Mouse (Mus musculus): ENCODE measurements around the gene Ubn2.
A peak's percentile ranks its signal among the peaks of the same experiment; 100 is the strongest.
"Not testable (repeated sequence)": the region's sequence is repeated elsewhere in the genome, so short reads cannot be mapped to it uniquely, and the experiment has no call there.

The Ubn2 gene

DNA sequence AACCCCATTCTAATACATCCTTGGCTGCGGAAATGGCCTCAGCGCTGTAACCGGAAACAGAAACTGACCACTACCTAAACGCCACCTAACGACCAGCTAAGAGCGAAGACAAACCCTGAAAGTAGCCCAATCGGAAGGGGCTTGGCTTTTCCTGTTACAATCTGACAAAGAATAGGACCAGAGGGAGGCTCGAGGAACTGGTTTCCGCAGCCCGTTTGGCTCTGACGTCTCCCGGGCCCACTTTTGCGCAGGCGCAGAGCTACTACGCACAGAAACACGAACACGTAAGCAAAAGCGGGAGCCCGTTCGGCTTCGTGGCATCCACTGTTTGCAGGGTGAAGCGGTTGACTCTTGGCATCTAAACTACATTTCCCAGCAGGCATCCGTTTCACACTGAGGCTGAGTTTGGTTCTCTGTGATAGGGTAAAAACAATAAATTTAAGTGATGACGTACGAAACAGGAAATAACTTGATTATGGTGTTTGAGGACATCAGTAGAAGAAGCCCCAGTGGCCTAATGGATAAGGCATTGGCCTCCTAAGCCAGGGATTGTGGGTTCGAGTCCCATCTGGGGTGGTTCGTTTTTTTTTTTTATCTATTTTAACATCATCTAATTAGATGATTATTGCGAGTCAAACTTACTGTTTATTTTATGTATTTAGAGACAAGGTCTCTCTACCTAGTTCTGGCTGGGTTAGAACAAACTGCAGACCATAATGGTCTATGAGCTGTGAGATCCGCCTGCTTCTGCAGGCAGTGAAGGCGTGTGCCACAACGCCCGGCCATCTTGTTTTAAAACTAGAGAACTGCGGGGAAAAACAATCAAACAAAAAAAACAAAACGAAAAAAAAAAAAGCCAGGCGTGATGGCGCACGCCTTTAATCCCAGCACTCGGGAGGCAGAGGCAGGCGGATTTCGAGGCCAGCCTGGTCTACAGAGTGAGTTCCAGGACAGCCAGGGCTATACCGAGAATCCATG is 100.0 kb downstream of the Ubn2 start, which contains the start of gene Fmc1:
TSS of gene Fmc1 (plus strand) at position 75 of the 978 bp plus-strand sequence.
- peak; percentile 98 for DNase-seq (ENCODE audit: low read depth, low spot score)

DNA sequence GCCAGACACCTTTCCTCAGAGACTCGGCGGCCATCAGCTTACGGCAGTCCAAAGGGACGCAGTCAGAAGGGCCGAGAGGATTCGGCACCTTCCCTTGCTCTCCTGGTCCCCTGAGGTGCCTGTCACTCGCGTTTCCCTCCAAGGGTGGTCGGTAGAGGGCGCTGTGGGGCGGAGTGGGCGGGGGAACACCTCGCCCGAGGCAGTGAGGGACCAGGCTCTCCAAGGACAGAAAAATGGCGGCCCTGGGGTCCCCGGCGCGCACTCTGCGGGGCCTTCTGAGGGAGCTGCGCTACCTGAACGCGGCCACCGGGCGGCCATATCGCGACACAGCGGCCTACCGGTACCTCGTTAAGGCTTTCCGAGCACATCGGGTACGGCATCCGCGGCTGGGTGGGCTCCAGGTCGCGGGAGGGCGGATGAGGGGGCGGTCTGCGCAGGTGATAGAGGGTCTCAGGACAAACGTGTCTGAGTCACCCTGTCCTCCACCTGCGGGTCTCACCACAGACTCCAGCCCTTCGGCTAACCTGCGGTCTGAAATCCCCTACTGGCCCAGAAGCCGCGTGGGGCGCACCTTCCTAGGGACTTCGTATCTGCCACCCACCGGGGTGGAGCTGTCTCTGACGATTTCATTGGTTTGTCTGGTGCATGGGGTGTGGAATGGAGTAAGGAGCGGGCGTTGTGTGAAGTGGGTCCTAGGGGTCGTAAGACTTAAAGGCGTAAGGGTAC is 101.1 kb downstream of the Ubn2 start:
- DNase-seq (ENCODE audit: low read depth, low spot score), result peak; percentile 97

DNA sequence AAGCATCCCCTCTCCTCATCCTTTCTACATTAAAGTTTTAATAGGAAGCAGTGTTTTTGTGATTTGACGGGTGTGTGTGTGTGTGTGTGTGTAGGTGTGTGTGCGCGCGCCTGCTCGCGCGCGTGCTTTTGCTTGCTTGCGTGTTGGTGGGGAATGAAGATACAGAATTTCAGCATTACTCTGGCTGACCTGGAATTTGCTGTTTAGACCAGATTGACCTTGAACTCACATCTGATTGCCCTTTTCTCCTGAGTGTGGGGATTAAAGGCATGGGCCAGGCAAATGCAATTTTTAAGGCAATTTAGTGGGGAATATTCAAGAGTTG is 101.6 kb downstream of the Ubn2 start:
- no peak for DNase-seq (ENCODE audit: low read depth, low spot score)

DNA sequence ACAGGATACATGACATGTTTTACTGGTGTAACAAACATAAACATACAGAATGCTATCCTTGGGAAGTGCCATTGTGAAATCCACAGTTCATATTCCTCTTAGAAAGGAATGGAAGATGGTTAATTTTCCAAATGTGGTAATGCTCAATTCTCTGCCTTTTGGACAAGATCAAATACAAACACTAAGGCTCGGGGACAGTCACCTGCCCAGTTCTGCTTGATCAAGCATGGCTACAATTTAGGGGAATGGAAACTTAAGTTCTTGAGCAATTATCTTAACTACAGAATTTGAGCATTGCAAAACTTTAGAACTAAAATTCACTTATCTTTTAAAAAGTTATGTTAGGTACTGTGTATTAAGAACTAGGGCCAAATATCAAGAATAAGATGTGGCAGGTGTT is 102.0 kb downstream of the Ubn2 start:
- DNase-seq (ENCODE audit: low read depth, low spot score), result peak; percentile 72

GRCm38 (mm10) chr6:38544141-38544540 is 110.4 kb downstream of the Ubn2 start:
- not testable (repeated sequence) for DNase-seq (ENCODE audit: low read depth, low spot score)

GRCm38 (mm10) chr6:38547005-38547404 is 113.3 kb downstream of the Ubn2 start:
- DNase-seq (ENCODE audit: low read depth, low spot score), result not testable (repeated sequence)

GRCm38 (mm10) chr6:38547707-38548106 is 114.0 kb downstream of the Ubn2 start:
- no peak for DNase-seq (ENCODE audit: low read depth, low spot score)

DNA sequence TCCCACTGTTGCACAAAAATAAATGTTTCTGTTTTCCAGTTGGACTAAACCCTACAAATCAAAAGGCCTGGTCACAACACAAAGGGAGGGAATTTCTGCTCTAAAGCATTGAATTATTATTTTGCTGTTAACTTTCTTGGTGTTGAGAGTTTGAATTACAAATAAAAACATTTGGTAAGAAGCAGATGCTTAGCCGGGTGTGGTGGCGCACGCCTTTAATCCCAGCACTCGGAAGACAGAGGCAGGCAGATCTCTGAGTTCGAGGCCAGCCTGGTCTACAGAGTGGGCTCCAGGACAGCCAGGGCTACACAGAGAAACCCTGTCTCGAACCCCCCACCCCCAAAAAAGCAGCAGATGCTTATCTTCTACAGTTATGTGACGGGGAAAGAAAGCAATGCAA is 114.8 kb downstream of the Ubn2 start:
- DNase-seq (ENCODE audit: low read depth, low spot score), result not testable (repeated sequence)

DNA sequence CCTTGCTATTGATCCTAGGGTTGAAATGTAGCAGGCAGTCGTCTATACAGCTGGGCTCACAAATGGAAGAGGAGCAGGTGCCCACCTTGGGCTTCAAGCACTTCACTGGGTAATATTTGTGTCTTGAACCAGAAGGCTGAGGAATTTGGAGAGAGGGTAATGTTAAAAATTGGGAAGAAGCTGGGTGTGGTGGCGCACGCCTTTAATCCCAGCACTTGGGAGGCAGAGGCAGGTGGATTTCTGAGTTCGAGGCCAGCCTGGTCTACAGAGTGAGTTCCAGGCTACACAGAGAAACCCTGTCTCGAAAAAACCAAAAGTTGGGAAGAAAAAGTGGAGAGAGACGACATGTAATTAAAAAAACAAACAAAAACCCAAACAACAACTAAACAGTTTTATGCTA is 116.1 kb downstream of the Ubn2 start:
- DNase-seq (ENCODE audit: low read depth, low spot score), result not testable (repeated sequence)

- DNase-seq (ENCODE audit: low read depth, low spot score), result no peak
Observed at GRCm38 (mm10) chr6:38550250-38551061, 116.7 kb downstream of the Ubn2 start.

DNA sequence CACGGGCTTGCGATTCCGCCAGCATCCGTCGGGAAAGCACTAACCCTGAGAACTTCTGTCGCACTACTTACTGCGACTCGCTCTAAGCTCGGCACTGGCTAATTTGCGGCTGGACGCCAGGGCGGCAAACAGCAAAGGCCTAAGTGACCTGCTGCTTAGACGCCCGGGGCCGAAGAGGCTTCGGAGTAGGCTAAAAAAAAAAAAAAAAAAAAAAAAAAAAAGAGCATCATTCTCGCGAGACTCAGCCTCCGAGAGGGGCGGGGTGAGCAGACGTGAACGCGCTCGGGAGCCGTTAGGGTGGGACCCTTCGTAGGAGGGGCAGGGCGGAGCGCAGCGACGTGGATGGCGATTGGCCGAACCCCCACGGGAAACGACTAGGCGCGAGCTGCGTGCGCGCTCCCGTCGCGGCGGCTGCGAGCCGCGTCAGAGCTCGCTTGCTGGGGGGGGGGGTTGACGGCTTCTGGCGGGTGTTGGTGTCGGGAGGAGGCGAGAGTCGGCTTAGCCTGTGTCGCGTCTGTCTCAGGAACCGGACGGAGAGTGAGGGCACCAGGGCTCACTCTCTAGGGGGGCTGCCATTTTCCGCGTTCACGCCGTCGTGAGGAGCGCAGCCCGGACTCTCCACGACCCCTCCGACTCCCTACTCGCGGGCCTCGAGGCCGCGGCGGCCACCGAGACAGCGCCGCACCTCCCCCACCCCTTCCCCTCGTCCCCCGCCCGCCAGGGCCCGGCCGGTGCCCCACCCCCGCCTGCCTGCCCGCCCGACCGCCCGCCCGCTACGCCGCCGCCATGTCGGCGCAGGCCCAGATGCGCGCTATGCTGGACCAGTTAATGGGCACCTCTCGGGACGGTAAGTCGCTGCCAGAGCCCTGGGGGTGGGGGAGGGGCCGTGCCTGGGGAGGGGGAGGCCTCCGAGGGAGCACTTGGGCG is 117.6 kb downstream of the Ubn2 start, which contains the start of gene Luc7l2:
TSS of gene Luc7l2 (plus strand) at position 273 of the 927 bp plus-strand sequence.
- DNase-seq (ENCODE audit: low read depth, low spot score), result peak; percentile 99

GRCm38 (mm10) chr6:38551989-38552635 is 118.4 kb downstream of the Ubn2 start:
- DNase-seq (ENCODE audit: low read depth, low spot score), result peak; percentile 98

DNA sequence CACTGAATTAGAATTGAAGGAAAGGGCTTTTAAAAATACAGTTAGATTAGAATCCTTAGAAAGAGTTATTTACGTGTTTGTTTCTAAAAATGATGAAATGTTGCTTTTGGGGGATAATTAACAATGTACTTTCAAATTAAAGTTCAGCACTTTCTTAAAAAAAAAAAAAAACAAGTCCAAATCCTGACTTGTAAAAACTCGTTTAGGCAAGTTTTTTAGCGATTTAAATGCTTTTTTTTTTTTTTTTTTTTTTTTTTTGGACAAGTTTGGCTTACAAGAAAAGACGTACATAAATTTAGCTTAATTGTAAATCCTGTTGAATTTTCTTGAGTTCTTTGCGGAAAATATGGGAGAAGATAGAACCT is 118.9 kb downstream of the Ubn2 start:
- DNase-seq (ENCODE audit: low read depth, low spot score), result no peak

All from A20 (cell line).